Mouse (Mus musculus) embryonic facial prominence, embryonic 15.5 days (tissue): Measurements from ENCODE around the gene Sap18b. TPM values are rescaled to one million over a fixed set of nuclear protein-coding genes. Genes with fewer than 3 reads are reported as not detected.
A peak's percentile ranks its signal among the peaks of the same experiment; 100 is the strongest.

Experiments used
- ATAC-seq: fragments of 200-750 bp; cut with Nextera tagmentation; 2 replicates; pipeline ENCODE4 v1.8.0; 2017; ENCODE audit warnings: low read depth, moderate TSS enrichment; ENCODE audit not compliant: insufficient number of reproducible peaks, low FRiP score, low TSS enrichment
- H3K27ac ChIP-seq: fragments of 300-500 bp; sonication (generic); replicated peaks from 2 replicates; pipeline ENCODE4 v1.5.1; 2015; ENCODE audit warnings: mild to moderate bottlenecking, inconsistent platforms
- H3K27me3 ChIP-seq: fragments of 300-500 bp; sonication (generic); 2 replicates; pipeline ENCODE4 v1.6.1; 2015; ENCODE audit warnings: inconsistent platforms
- H3K36me3 ChIP-seq: fragments of 300-500 bp; sonication (generic); 2 replicates; pipeline ENCODE4 v1.6.1; 2015; ENCODE audit warnings: mild to moderate bottlenecking, inconsistent platforms
- H3K4me1 ChIP-seq: fragments of 300-500 bp; sonication (generic); 2 replicates; pipeline ENCODE4 v1.6.1; 2015; ENCODE audit warnings: inconsistent platforms
- H3K4me2 ChIP-seq: fragments of 300-500 bp; sonication (generic); replicated peaks from 2 replicates; pipeline ENCODE4 v1.6.1; 2015; ENCODE audit warnings: mild to moderate bottlenecking, inconsistent platforms
- H3K4me3 ChIP-seq: fragments of 300-500 bp; sonication (generic); replicated peaks from 2 replicates; pipeline ENCODE4 v1.5.1; 2015; ENCODE audit warnings: mild to moderate bottlenecking, inconsistent platforms
- H3K9ac ChIP-seq: fragments of 300-500 bp; sonication (generic); 2 replicates; pipeline ENCODE4 v1.6.1; 2015; ENCODE audit warnings: inconsistent platforms
- H3K9me3 ChIP-seq: fragments of 300-500 bp; sonication (generic); replicated peaks from 2 replicates; pipeline ENCODE4 v1.6.1; 2016; ENCODE audit warnings: inconsistent platforms
- WGBS: fragments of 180-500 bp; shearing (Covaris S2); methylation state at CpG from one replicate; pipeline ENCODE4 v1.1.7; 2015; 5-methylcytosine and 5-hydroxymethylcytosine counted together
- polyA plus RNA-seq: library from polyadenylated mRNA; unstranded; fragments of >200 nt; fragmentation: Nextera tagmentation; extraction: Ambion mirVana; gene quantifications from 2 replicates; pipeline ENCODE4 v1.2.1, GENCODE M21; 2015

The Sap18b gene
- polyA plus RNA-seq, 1 experiment from 2014 or later = 322 TPM

GRCm38 (mm10) chr8:95805482-95805881 lies 19.7 kb upstream of the Sap18b start:
- H3K4me2 ChIP-seq = peak overlapping the region; percentile 75
- ATAC-seq = no peak
- H3K27ac ChIP-seq = no peak overlapping the region
- H3K4me3 ChIP-seq = peak overlapping the region; percentile 99
- no peaks in the 10 kb centered on the region for H3K9me3 ChIP-seq
- H3K27me3 ChIP-seq = no peaks in the 10 kb centered on the region
- 0 out of 2 replicates have a peak overlapping the region, but pooled peaks have one; percentile 96 for H3K9ac ChIP-seq
- 66% methylated on average over 2 of the region's 2 CpGs for WGBS
- peaks cover 25% of the 10 kb centered on the region for H3K4me1 ChIP-seq
- peaks cover 10% of the 10 kb centered on the region; the same call in 1 of the 2 replicates for H3K36me3 ChIP-seq

GRCm38 (mm10) chr8:95806461-95807191 lies 18.5 kb upstream of the Sap18b start:
- Histone ChIP-seq H3K36me3 (peaks cover 6% of the 10 kb centered on the region; the same call in 1 of the 2 replicates), H3K27ac (peak overlapping the region; percentile 98), H3K27me3 (no peaks in the 10 kb centered on the region), H3K9me3 (no peaks in the 10 kb centered on the region), H3K9ac (peak overlapping the region; percentile 96), H3K4me1 (peaks cover 23% of the 10 kb centered on the region), H3K4me2 (peak overlapping the region; percentile 75), H3K4me3 (peak overlapping the region; percentile 99)
- ATAC-seq = peak; percentile 5; the same call in 1 of the 2 replicates
- under 1% methylated on average over 69 of the region's 69 CpGs for WGBS

- ATAC-seq = peak; percentile 94
- Histone ChIP-seq H3K27me3 (no peaks in the 10 kb centered on the region), H3K9ac (peak within 1 kb of the TSS; percentile 96), H3K27ac (peak within 1 kb of the TSS; percentile 98), H3K4me2 (peak within 1 kb of the TSS; percentile 75), H3K9me3 (no peaks in the 10 kb centered on the region), H3K4me1 (peaks cover 17% of the 10 kb centered on the region), H3K36me3 (no peaks in the 10 kb centered on the region; the same call in 1 of the 2 replicates), H3K4me3 (peak within 1 kb of the TSS; percentile 99)
- under 1% methylated on average over 44 of the region's 44 CpGs for WGBS
Observed at GRCm38 (mm10) chr8:95807331-95807843, 17.8 kb upstream of the Sap18b start, which contains the start of gene Cnot1. Gene Cnot1, minus strand, starts transcription at chr8:95807464.

- peak; percentile 92 for ATAC-seq
- Histone ChIP-seq H3K36me3 (no peaks in the 10 kb centered on the region; the same call in 1 of the 2 replicates), H3K4me3 (peak overlapping the region; percentile 99), H3K27me3 (no peaks in the 10 kb centered on the region), H3K4me1 (peaks cover 16% of the 10 kb centered on the region), H3K9me3 (no peaks in the 10 kb centered on the region), H3K9ac (no peak overlapping the region), H3K27ac (peak overlapping the region; percentile 98), H3K4me2 (peak overlapping the region; percentile 75)
- 0% methylated on average over 20 of the region's 20 CpGs for WGBS
Observed at GRCm38 (mm10) chr8:95807861-95808260, 17.3 kb upstream of the Sap18b start.

GRCm38 (mm10) chr8:95808631-95809030 lies 16.5 kb upstream of the Sap18b start:
- Histone ChIP-seq H3K4me2 (no peak overlapping the region), H3K9ac (no peak overlapping the region), H3K27me3 (no peaks in the 10 kb centered on the region), H3K9me3 (no peaks in the 10 kb centered on the region), H3K4me3 (no peak overlapping the region), H3K27ac (no peak overlapping the region), H3K36me3 (no peaks in the 10 kb centered on the region; the same call in 1 of the 2 replicates), H3K4me1 (peaks cover 16% of the 10 kb centered on the region)
- 86% methylated on average over 4 of the region's 4 CpGs for WGBS
- ATAC-seq = no peak

GRCm38 (mm10) chr8:95809116-95809515 lies 16.0 kb upstream of the Sap18b start:
- 80% methylated on average over 5 of the region's 5 CpGs for WGBS
- ATAC-seq = no peak
- peaks cover 16% of the 10 kb centered on the region for H3K4me1 ChIP-seq
- no peaks in the 10 kb centered on the region; the same call in 1 of the 2 replicates for H3K36me3 ChIP-seq
- H3K4me2 ChIP-seq = no peak overlapping the region
- no peaks in the 10 kb centered on the region for H3K27me3 ChIP-seq
- no peaks in the 10 kb centered on the region for H3K9me3 ChIP-seq
- no peak overlapping the region for H3K4me3 ChIP-seq
- no peak overlapping the region for H3K27ac ChIP-seq
- no peak overlapping the region for H3K9ac ChIP-seq

- Histone ChIP-seq H3K4me2 (no peak overlapping the region), H3K4me3 (no peak overlapping the region), H3K9ac (no peak overlapping the region), H3K27me3 (no peaks in the 10 kb centered on the region), H3K9me3 (no peaks in the 10 kb centered on the region), H3K36me3 (no peaks in the 10 kb centered on the region), H3K27ac (no peak overlapping the region), H3K4me1 (peaks cover 12% of the 10 kb centered on the region)
- WGBS = 51% methylated on average over 3 of the region's 3 CpGs
- no peak for ATAC-seq
Observed at GRCm38 (mm10) chr8:95810184-95810591, 15.0 kb upstream of the Sap18b start.

- Histone ChIP-seq H3K4me3 (no peak overlapping the region), H3K9ac (no peak overlapping the region), H3K27me3 (no peaks in the 10 kb centered on the region), H3K4me2 (no peak overlapping the region), H3K27ac (no peak overlapping the region), H3K9me3 (no peaks in the 10 kb centered on the region), H3K36me3 (no peaks in the 10 kb centered on the region), H3K4me1 (no peaks in the 10 kb centered on the region)
- WGBS = 35% methylated on average over 6 of the region's 6 CpGs
- no peak for ATAC-seq
Observed at GRCm38 (mm10) chr8:95816044-95816708, 9.0 kb upstream of the Sap18b start.

- 65% methylated on average over 3 of the region's 3 CpGs for WGBS
- no peak for ATAC-seq
- H3K4me1 ChIP-seq = no peaks in the 10 kb centered on the region
- no peak overlapping the region for H3K27ac ChIP-seq
- no peaks in the 10 kb centered on the region for H3K36me3 ChIP-seq
- H3K9ac ChIP-seq = no peak overlapping the region
- H3K9me3 ChIP-seq = no peaks in the 10 kb centered on the region
- H3K4me3 ChIP-seq = no peak overlapping the region
- H3K4me2 ChIP-seq = no peak overlapping the region
- no peaks in the 10 kb centered on the region for H3K27me3 ChIP-seq
Observed at GRCm38 (mm10) chr8:95817597-95817996, 7.5 kb upstream of the Sap18b start.

- no peaks in the 10 kb centered on the region for H3K36me3 ChIP-seq
- no peak for ATAC-seq
- 29% methylated on average over 1 of the region's 1 CpGs for WGBS
- H3K4me3 ChIP-seq = no peak overlapping the region
- H3K9ac ChIP-seq = no peak overlapping the region
- H3K4me1 ChIP-seq = no peaks in the 10 kb centered on the region
- no peaks in the 10 kb centered on the region for H3K9me3 ChIP-seq
- no peak overlapping the region for H3K27ac ChIP-seq
- no peaks in the 10 kb centered on the region for H3K27me3 ChIP-seq
- no peak overlapping the region for H3K4me2 ChIP-seq
Observed at GRCm38 (mm10) chr8:95818211-95818610, 6.9 kb upstream of the Sap18b start.

GRCm38 (mm10) chr8:95821266-95821665 lies 3.9 kb upstream of the Sap18b start:
- H3K27me3 ChIP-seq = no peaks in the 10 kb centered on the region
- no peaks in the 10 kb centered on the region for H3K36me3 ChIP-seq
- 90% methylated on average over 6 of the region's 6 CpGs for WGBS
- no peak overlapping the region for H3K9ac ChIP-seq
- no peak overlapping the region for H3K4me3 ChIP-seq
- H3K27ac ChIP-seq = no peak overlapping the region
- ATAC-seq = no peak
- H3K4me2 ChIP-seq = no peak overlapping the region
- H3K4me1 ChIP-seq = no peaks in the 10 kb centered on the region
- H3K9me3 ChIP-seq = no peaks in the 10 kb centered on the region
